Mouse (Mus musculus): ENCODE measurements around the gene Tnnt1. TPM values are rescaled to one million over a fixed set of nuclear protein-coding genes. Genes with fewer than 3 reads are reported as not detected.

Gene Tnnt1
- polyA plus RNA-seq, 1 experiment from 2014 or later = 72.7 TPM

GRCm38 (mm10) chr7:4513236-4513635 is 2.9 kb downstream of the Tnnt1 start:
- no peaks in the 10 kb centered on the region for H3K9me3 ChIP-seq (ENCODE audit: control insufficient read depth, low read length)
- no peaks in the 10 kb centered on the region for H3K4me1 ChIP-seq (ENCODE audit: control insufficient read depth, insufficient read depth, low read length)
- DNase-seq (ENCODE audit: low spot score) = peak; percentile 61
- H3K27ac ChIP-seq (ENCODE audit: low read depth, low read length) = no peak overlapping the region
- no peak overlapping the region for H3K4me2 ChIP-seq (ENCODE audit: low read depth)
- H3K4me3 ChIP-seq (ENCODE audit: low read depth, low read length) = 0 out of 2 replicates have a peak overlapping the region, but pooled peaks have one; percentile 6
- WGBS = 31% methylated on average over 13 of the region's 13 CpGs
- no peaks in the 10 kb centered on the region for H3K27me3 ChIP-seq (ENCODE audit: control insufficient read depth, insufficient read depth, low read length)
- H3K9ac ChIP-seq (ENCODE audit: low read length) = no peak overlapping the region
- no peaks in the 10 kb centered on the region for H3K36me3 ChIP-seq (ENCODE audit: control insufficient read depth, insufficient read depth, low read length)
- no peak for ATAC-seq (ENCODE audit: insufficient read depth, low FRiP score, low TSS enrichment)

GRCm38 (mm10) chr7:4511489-4512224 is 4.5 kb downstream of the Tnnt1 start:
- H3K27me3 ChIP-seq (ENCODE audit: control insufficient read depth, insufficient read depth, low read length) = no peaks in the 10 kb centered on the region
- no peak overlapping the region for H3K4me3 ChIP-seq (ENCODE audit: low read depth, low read length)
- H3K4me1 ChIP-seq (ENCODE audit: control insufficient read depth, insufficient read depth, low read length) = no peaks in the 10 kb centered on the region
- H3K4me2 ChIP-seq (ENCODE audit: low read depth) = no peak overlapping the region
- H3K36me3 ChIP-seq (ENCODE audit: control insufficient read depth, insufficient read depth, low read length) = no peaks in the 10 kb centered on the region
- H3K9ac ChIP-seq (ENCODE audit: low read length) = no peak overlapping the region
- no peaks in the 10 kb centered on the region for H3K9me3 ChIP-seq (ENCODE audit: control insufficient read depth, low read length)
- no peak overlapping the region for H3K27ac ChIP-seq (ENCODE audit: low read depth, low read length)
- ATAC-seq (ENCODE audit: insufficient read depth, low FRiP score, low TSS enrichment) = no peak
- peak; percentile 4 for DNase-seq (ENCODE audit: low spot score)
- WGBS = 85% methylated on average over 8 of the region's 8 CpGs

- Histone ChIP-seq H3K27me3 (ENCODE audit: control insufficient read depth, insufficient read depth, low read length) (no peaks in the 10 kb centered on the region), H3K4me2 (ENCODE audit: low read depth) (no peak overlapping the region), H3K27ac (ENCODE audit: low read depth, low read length) (no peak overlapping the region), H3K36me3 (ENCODE audit: control insufficient read depth, insufficient read depth, low read length) (no peaks in the 10 kb centered on the region), H3K9ac (ENCODE audit: low read length) (no peak overlapping the region), H3K9me3 (ENCODE audit: control insufficient read depth, low read length) (no peaks in the 10 kb centered on the region), H3K4me3 (ENCODE audit: low read depth, low read length) (no peak overlapping the region), H3K4me1 (ENCODE audit: control insufficient read depth, insufficient read depth, low read length) (no peaks in the 10 kb centered on the region)
- ATAC-seq (ENCODE audit: insufficient read depth, low FRiP score, low TSS enrichment) (peak; percentile 54), DNase-seq (ENCODE audit: low spot score) (peak; percentile 78)
- 17% methylated on average over 24 of the region's 24 CpGs for WGBS
These were observed 6.1 kb downstream of the Tnnt1 start for GRCm38 (mm10) chr7:4509863-4510608.

GRCm38 (mm10) chr7:4508739-4509116 is 7.5 kb downstream of the Tnnt1 start:
- peak; percentile 9 for DNase-seq (ENCODE audit: low spot score)
- no peak for ATAC-seq (ENCODE audit: insufficient read depth, low FRiP score, low TSS enrichment)
- no peak overlapping the region for H3K4me2 ChIP-seq (ENCODE audit: low read depth)

GRCm38 (mm10) chr7:4508062-4508738 is 8.0 kb downstream of the Tnnt1 start:
- Histone ChIP-seq H3K9me3 (ENCODE audit: control insufficient read depth, low read length) (no peaks in the 10 kb centered on the region), H3K27ac (ENCODE audit: low read depth, low read length) (no peak overlapping the region), H3K36me3 (ENCODE audit: control insufficient read depth, insufficient read depth, low read length) (no peaks in the 10 kb centered on the region), H3K9ac (ENCODE audit: low read length) (no peak overlapping the region), H3K4me1 (ENCODE audit: control insufficient read depth, insufficient read depth, low read length) (no peaks in the 10 kb centered on the region), H3K4me3 (ENCODE audit: low read depth, low read length) (no peak overlapping the region), H3K4me2 (ENCODE audit: low read depth) (no peak overlapping the region), H3K27me3 (ENCODE audit: control insufficient read depth, insufficient read depth, low read length) (no peaks in the 10 kb centered on the region)
- WGBS = 65% methylated on average over 11 of the region's 32 CpGs
- no peak for ATAC-seq (ENCODE audit: insufficient read depth, low FRiP score, low TSS enrichment)
- no peak for DNase-seq (ENCODE audit: low spot score)

More at GRCm38 (mm10) chr7:4508739-4509116, 7.5 kb downstream of the Tnnt1 start:
- H3K36me3 ChIP-seq (ENCODE audit: control insufficient read depth, insufficient read depth, low read length) = no peaks in the 10 kb centered on the region
- no peak overlapping the region for H3K27ac ChIP-seq (ENCODE audit: low read depth, low read length)
- no peaks in the 10 kb centered on the region for H3K9me3 ChIP-seq (ENCODE audit: control insufficient read depth, low read length)
- H3K9ac ChIP-seq (ENCODE audit: low read length) = no peak overlapping the region
- no peaks in the 10 kb centered on the region for H3K27me3 ChIP-seq (ENCODE audit: control insufficient read depth, insufficient read depth, low read length)
- 82% methylated on average over 8 of the region's 8 CpGs for WGBS
- H3K4me3 ChIP-seq (ENCODE audit: low read depth, low read length) = no peak overlapping the region
- H3K4me1 ChIP-seq (ENCODE audit: control insufficient read depth, insufficient read depth, low read length) = no peaks in the 10 kb centered on the region

- H3K9me3 ChIP-seq (ENCODE audit: control insufficient read depth, low read length) = no peaks in the 10 kb centered on the region
- no peak overlapping the region for H3K9ac ChIP-seq (ENCODE audit: low read length)
- no peak for ATAC-seq (ENCODE audit: insufficient read depth, low FRiP score, low TSS enrichment)
- H3K36me3 ChIP-seq (ENCODE audit: control insufficient read depth, insufficient read depth, low read length) = no peaks in the 10 kb centered on the region
- H3K4me2 ChIP-seq (ENCODE audit: low read depth) = no peak overlapping the region
- H3K4me3 ChIP-seq (ENCODE audit: low read depth, low read length) = no peak overlapping the region
- H3K4me1 ChIP-seq (ENCODE audit: control insufficient read depth, insufficient read depth, low read length) = no peaks in the 10 kb centered on the region
- no peak overlapping the region for H3K27ac ChIP-seq (ENCODE audit: low read depth, low read length)
- no peak for DNase-seq (ENCODE audit: low spot score)
- WGBS = 67% methylated on average over 3 of the region's 4 CpGs
- no peaks in the 10 kb centered on the region for H3K27me3 ChIP-seq (ENCODE audit: control insufficient read depth, insufficient read depth, low read length)
These were observed 9.0 kb downstream of the Tnnt1 start for GRCm38 (mm10) chr7:4507220-4507619.

- no peaks in the 10 kb centered on the region for H3K9me3 ChIP-seq (ENCODE audit: control insufficient read depth, low read length)
- H3K4me1 ChIP-seq (ENCODE audit: control insufficient read depth, insufficient read depth, low read length) = peaks cover 7% of the 10 kb centered on the region; the same call in 1 of the 2 replicates
- no peak overlapping the region for H3K9ac ChIP-seq (ENCODE audit: low read length)
- no peak overlapping the region for H3K4me2 ChIP-seq (ENCODE audit: low read depth)
- no peak overlapping the region for H3K4me3 ChIP-seq (ENCODE audit: low read depth, low read length)
- H3K27ac ChIP-seq (ENCODE audit: low read depth, low read length) = no peak overlapping the region
- H3K27me3 ChIP-seq (ENCODE audit: control insufficient read depth, insufficient read depth, low read length) = no peaks in the 10 kb centered on the region
- H3K36me3 ChIP-seq (ENCODE audit: control insufficient read depth, insufficient read depth, low read length) = no peaks in the 10 kb centered on the region
- WGBS = 58% methylated on average over 11 of the region's 11 CpGs
- DNase-seq (ENCODE audit: low spot score) (no peak), ATAC-seq (ENCODE audit: insufficient read depth, low FRiP score, low TSS enrichment) (no peak)
These were observed 11.3 kb downstream of the Tnnt1 start for GRCm38 (mm10) chr7:4504646-4505435.

GRCm38 (mm10) chr7:4503858-4504257 is 12.3 kb downstream of the Tnnt1 start:
- Histone ChIP-seq H3K27ac (ENCODE audit: low read depth, low read length) (no peak overlapping the region), H3K4me2 (ENCODE audit: low read depth) (no peak overlapping the region), H3K27me3 (ENCODE audit: control insufficient read depth, insufficient read depth, low read length) (no peaks in the 10 kb centered on the region), H3K4me3 (ENCODE audit: low read depth, low read length) (no peak overlapping the region), H3K9me3 (ENCODE audit: control insufficient read depth, low read length) (no peaks in the 10 kb centered on the region), H3K9ac (ENCODE audit: low read length) (no peak overlapping the region), H3K36me3 (ENCODE audit: control insufficient read depth, insufficient read depth, low read length) (no peaks in the 10 kb centered on the region), H3K4me1 (ENCODE audit: control insufficient read depth, insufficient read depth, low read length) (peaks cover 17% of the 10 kb centered on the region)
- ATAC-seq (ENCODE audit: insufficient read depth, low FRiP score, low TSS enrichment) = no peak
- DNase-seq (ENCODE audit: low spot score) = no peak
- 80% methylated on average over 5 of the region's 5 CpGs for whole genome bisulfite sequencing
